Mouse (Mus musculus) kidney, embryonic 15.5 days (tissue): Measurements from ENCODE around the gene Pold1. TPM values are rescaled to one million over a fixed set of nuclear protein-coding genes. Genes with fewer than 3 reads are reported as not detected.

Experiments used
- ATAC-seq: fragments of 200-750 bp; cut with Nextera tagmentation; replicated peaks from 2 replicates; pipeline ENCODE4 v1.8.0; 2017; ENCODE audit warnings: moderate TSS enrichment; ENCODE audit not compliant: low FRiP score
- H3K27ac ChIP-seq: fragments of 300-500 bp; sonication (generic); 2 replicates; pipeline ENCODE4 v1.5.1; 2015; ENCODE audit warnings: mild to moderate bottlenecking, inconsistent platforms
- H3K27me3 ChIP-seq: fragments of 300-500 bp; sonication (generic); 2 replicates; pipeline ENCODE4 v1.6.1; 2015; ENCODE audit warnings: inconsistent platforms
- H3K36me3 ChIP-seq: fragments of 300-500 bp; sonication (generic); 2 replicates; pipeline ENCODE4 v1.6.1; 2015; ENCODE audit warnings: inconsistent platforms
- H3K4me1 ChIP-seq: fragments of 300-500 bp; sonication (generic); 2 replicates; pipeline ENCODE4 v1.6.1; 2015; ENCODE audit warnings: inconsistent platforms
- H3K4me2 ChIP-seq: fragments of 300-500 bp; sonication (generic); 2 replicates; pipeline ENCODE4 v1.6.1; 2015; ENCODE audit warnings: moderate library complexity, mild to moderate bottlenecking, inconsistent platforms
- H3K4me3 ChIP-seq: fragments of 300-500 bp; sonication (generic); replicated peaks from 2 replicates; pipeline ENCODE4 v1.5.1; 2015; ENCODE audit warnings: mild to moderate bottlenecking, inconsistent platforms
- H3K9ac ChIP-seq: fragments of 300-500 bp; sonication (generic); 2 replicates; pipeline ENCODE4 v1.6.1; 2015; ENCODE audit warnings: mild to moderate bottlenecking, inconsistent platforms
- H3K9me3 ChIP-seq: fragments of 300-500 bp; sonication (generic); replicated peaks from 2 replicates; pipeline ENCODE4 v1.6.1; 2016; ENCODE audit warnings: inconsistent platforms
- WGBS: fragments of 180-500 bp; shearing (Covaris S2); methylation state at CpG from one replicate; pipeline ENCODE4 v1.1.7; 2015; ENCODE audit warnings: mixed read lengths; 5-methylcytosine and 5-hydroxymethylcytosine counted together
- polyA plus RNA-seq: library from polyadenylated mRNA; unstranded; fragments of >200 nt; fragmentation: Nextera tagmentation; extraction: Ambion mirVana; gene quantifications from 2 replicates; pipeline ENCODE4 v1.2.1, GENCODE M21; 2015

The Pold1 gene
- polyA plus RNA-seq, 1 experiment from 2014 or later, result 101 TPM

DNA sequence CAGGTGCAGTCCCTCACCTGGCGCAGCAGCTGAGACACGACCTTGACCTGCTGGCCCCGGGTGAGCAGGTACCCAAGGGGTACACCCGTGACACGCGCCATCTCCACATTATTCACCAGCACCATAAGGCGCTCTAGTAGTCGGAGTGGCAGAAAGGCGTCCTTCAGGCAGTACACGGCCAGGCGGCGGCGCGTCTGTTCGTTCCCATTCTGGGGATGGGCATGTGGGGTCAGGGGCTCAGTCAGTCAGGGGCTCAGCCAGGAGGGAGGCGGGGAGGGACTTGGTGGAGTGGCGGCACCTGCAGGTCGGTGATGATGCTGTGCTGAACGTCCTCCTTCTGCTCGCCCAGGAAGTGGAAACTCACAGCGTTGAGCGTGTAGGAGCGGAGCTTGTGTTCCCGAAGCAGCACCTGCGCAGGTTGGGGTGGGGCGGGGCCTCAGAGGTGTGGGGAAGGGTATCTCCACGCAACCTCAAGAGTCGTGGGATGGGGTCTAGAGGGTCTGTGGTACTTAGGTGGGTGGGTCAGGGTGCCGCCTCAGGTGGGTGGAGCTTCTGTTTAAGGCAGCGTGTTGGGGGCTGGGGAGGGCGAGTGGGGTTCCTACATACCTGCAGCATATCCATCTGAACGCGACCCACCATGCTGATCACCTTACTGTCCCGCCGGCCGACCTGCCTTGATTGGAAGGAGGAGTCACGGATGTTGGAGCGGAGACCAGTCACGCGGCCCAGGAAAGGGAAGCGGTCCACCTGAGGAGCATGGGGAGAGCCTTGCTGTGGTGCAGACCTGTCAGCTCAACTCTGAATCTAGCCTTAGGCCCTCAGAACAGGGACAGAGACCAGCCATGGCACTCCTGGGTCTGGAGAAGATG lies 9.7 kb downstream of the Pold1 start:
- Histone ChIP-seq H3K36me3 (peaks cover 90% of the 10 kb centered on the region), H3K27me3 (no peaks in the 10 kb centered on the region), H3K9ac (no peak overlapping the region), H3K4me2 (no peak overlapping the region), H3K4me3 (no peak overlapping the region), H3K27ac (no peak overlapping the region), H3K4me1 (no peaks in the 10 kb centered on the region), H3K9me3 (no peaks in the 10 kb centered on the region)
- ATAC-seq, result no peak
- 91% methylated on average over 41 of the region's 41 CpGs for WGBS

DNA sequence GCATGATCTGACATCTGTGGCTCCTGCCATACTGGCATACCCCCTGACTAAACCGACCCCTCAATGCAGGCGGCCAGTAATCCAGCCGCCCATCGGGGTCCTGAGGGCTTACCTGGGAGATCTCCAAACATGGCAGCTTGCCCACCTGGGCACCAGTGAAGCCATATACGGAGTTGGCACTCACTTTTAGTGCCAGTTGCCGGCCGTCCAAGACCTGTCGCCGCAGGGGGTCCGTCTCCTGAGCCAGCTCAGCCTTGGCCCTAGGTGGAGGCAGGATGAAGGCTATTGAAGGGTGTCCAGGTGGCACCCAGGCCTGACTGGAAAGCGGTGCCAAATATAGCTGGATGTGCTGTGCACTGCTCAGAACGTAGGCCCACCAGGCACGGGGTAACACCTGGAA lies 11.2 kb downstream of the Pold1 start:
- H3K4me3 ChIP-seq, result no peak overlapping the region
- H3K36me3 ChIP-seq, result peaks cover 99% of the 10 kb centered on the region
- no peak for ATAC-seq
- H3K27ac ChIP-seq, result no peak overlapping the region
- H3K9ac ChIP-seq, result no peak overlapping the region
- H3K4me2 ChIP-seq, result no peak overlapping the region
- no peaks in the 10 kb centered on the region for H3K4me1 ChIP-seq
- 91% methylated on average over 13 of the region's 13 CpGs for WGBS
- no peaks in the 10 kb centered on the region for H3K27me3 ChIP-seq
- no peaks in the 10 kb centered on the region for H3K9me3 ChIP-seq

DNA sequence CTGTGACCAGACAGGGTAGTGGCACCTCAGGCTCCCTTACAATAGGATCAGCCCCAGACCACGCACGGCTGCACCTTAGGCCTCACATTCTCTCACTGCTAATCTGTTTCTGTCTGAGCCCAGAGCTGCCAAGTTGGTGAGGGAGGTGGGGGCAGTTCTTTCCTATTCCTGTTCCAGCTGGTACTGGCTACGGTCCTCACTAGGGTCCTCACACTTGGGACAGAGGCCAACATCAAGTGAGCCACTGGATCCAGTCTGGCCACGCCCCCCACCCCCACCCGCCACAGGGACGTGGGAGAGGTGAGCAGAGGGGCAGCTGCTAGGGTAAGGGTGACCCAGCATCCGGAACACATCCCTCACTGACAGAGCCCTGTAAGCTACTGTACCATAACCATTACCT lies 11.6 kb downstream of the Pold1 start:
- H3K27me3 ChIP-seq, result no peaks in the 10 kb centered on the region
- 74% methylated on average over 7 of the region's 7 CpGs for WGBS
- no peak overlapping the region for H3K4me2 ChIP-seq

DNA sequence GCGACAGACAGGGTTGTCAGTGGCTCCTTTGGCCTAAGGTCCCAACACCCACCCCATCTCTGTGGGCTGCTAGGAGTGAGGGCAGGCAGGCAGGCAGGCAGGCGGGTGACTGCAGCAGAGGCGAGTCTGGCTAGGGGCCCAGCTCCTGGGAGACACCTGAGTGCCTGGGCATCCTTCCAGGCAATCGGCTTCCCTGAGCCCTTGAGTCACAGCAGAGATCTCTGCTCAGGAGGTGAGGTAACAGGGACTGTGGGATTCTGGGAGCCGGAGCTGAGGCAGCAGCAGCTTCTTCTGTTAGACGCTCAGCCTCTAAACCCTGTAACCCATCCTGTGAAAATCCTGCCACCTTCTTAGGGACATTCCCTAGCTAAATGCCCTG lies 12.1 kb downstream of the Pold1 start:
- H3K36me3 ChIP-seq, result peaks cover 93% of the 10 kb centered on the region
- no peak overlapping the region for H3K4me3 ChIP-seq
- H3K27me3 ChIP-seq, result no peaks in the 10 kb centered on the region
- H3K4me1 ChIP-seq, result no peaks in the 10 kb centered on the region
- H3K4me2 ChIP-seq, result no peak overlapping the region
- no peak overlapping the region for H3K9ac ChIP-seq
- H3K27ac ChIP-seq, result no peak overlapping the region
- no peak for ATAC-seq
- WGBS, result 87% methylated on average over 6 of the region's 6 CpGs
- H3K9me3 ChIP-seq, result no peaks in the 10 kb centered on the region

More for the DNA sequence above, 11.6 kb downstream of the Pold1 start:
- H3K27ac ChIP-seq, result no peak overlapping the region
- ATAC-seq, result no peak
- H3K36me3 ChIP-seq, result peaks cover 97% of the 10 kb centered on the region
- H3K9ac ChIP-seq, result no peak overlapping the region
- H3K9me3 ChIP-seq, result no peaks in the 10 kb centered on the region
- H3K4me1 ChIP-seq, result no peaks in the 10 kb centered on the region
- no peak overlapping the region for H3K4me3 ChIP-seq

DNA sequence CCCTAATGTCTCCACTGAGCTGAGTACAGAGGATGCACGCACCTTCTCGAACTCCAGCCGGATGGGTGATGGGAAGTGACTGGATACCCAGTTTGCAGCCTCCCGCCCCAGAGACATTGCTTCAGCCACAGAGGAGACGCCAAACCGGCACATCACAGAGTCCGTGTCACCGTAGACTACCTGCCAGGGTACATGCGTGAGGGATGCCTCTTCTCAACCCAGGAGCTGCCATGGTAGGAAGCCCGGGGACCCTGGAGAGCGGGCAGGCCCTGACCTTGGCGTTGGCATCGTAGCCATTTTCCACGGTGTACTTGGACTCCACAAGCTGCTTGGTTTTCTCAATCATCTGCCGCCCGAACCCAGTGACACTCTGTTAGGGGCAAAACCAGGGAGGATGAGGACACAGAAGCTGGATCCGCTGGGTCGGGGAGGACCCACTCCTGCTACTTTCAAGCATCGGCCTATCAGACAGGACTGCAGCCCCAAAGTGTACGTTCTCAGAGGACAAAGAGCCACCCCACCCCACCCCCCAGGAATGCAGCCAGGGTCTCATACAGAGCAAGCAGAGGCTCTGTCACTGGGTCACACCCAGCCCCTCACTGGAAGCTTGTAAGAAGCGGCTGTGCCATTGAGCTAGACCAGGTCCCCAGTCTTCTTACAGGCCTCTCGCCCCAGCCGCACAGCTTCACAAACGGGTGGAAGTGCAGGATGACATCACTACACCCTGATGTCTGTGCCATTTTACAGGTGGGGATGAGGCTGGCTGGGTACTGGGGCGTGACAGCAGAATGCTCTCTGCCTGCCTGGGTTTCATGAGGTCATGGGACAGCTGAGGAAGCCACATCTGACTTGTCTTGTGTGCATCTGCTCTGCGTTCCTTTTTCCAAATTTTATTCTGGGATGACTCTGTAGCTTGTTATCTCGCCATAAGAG lies 12.7 kb downstream of the Pold1 start:
- H3K4me1 ChIP-seq, result no peaks in the 10 kb centered on the region
- H3K9ac ChIP-seq, result no peak overlapping the region
- H3K4me3 ChIP-seq, result no peak overlapping the region
- 89% methylated on average over 27 of the region's 27 CpGs for WGBS
- H3K4me2 ChIP-seq, result no peak overlapping the region
- ATAC-seq, result no peak
- H3K27ac ChIP-seq, result no peak overlapping the region
- no peaks in the 10 kb centered on the region for H3K9me3 ChIP-seq
- H3K36me3 ChIP-seq, result peaks cover 87% of the 10 kb centered on the region
- no peaks in the 10 kb centered on the region for H3K27me3 ChIP-seq

DNA sequence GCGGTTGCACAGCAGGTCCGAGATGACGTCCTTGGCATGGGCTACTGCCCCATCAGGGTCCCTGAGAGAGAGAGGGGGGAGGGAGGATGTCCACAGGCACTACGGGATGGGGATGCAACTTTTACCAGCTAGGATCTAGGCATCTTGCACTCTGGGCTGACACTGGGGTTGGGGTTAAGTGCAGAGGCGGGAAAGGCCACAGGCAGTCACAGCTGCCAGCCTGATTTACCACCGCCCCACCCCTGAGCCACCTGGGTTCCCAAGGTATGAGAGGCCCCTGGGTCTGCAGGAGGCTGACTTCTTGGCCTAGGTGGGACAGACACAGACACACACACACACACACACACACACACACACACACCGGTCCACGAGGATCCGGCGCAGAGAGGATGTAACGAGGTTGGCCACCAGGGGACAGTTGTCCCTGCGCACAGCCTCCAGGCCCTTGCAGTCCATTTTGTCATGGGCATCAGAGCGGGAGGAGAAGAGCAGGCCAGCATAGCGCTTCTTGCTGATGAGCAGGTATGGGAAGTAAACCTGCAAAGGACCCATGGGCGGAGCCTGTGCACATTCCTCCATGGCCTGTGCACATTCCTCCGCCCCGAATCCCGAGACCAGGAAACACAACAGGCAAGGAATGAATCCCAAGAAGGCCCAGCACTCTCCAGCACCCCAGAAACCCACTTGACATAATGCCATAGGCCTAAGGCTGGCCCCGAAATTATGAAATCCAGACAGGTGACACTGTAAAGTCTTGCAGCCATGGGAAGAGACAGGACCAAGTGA lies 13.8 kb downstream of the Pold1 start:
- no peak overlapping the region for H3K9ac ChIP-seq
- 89% methylated on average over 19 of the region's 19 CpGs for WGBS
- no peak overlapping the region for H3K4me2 ChIP-seq
- no peak for ATAC-seq
- H3K4me3 ChIP-seq, result no peak overlapping the region
- no peaks in the 10 kb centered on the region for H3K27me3 ChIP-seq
- no peaks in the 10 kb centered on the region for H3K9me3 ChIP-seq
- no peak overlapping the region for H3K27ac ChIP-seq
- no peaks in the 10 kb centered on the region for H3K4me1 ChIP-seq
- peaks cover 76% of the 10 kb centered on the region for H3K36me3 ChIP-seq

DNA sequence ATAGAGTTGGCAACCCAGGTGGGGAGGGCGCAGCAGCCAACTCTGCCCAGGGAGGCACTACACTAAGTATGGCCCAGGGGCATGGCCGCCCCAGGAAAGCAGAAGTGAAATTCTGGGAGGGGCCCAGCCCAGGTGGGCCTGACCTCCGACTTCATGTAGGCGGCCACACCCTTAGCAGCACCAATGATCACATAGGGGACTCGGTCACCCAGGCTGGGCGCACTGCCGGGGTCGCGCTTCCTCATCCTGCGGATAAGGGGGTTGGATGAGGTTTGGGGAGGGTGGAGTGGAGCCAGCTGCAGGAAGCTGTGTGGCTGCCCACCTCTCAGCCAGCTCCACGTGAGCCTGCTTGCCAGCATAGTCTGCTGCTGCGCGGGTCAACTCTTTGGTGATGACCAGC lies 14.4 kb downstream of the Pold1 start:
- Histone ChIP-seq H3K36me3 (peaks cover 70% of the 10 kb centered on the region), H3K4me3 (no peak overlapping the region), H3K9me3 (no peaks in the 10 kb centered on the region), H3K27ac (no peak overlapping the region), H3K4me2 (no peak overlapping the region), H3K4me1 (no peaks in the 10 kb centered on the region), H3K9ac (no peak overlapping the region), H3K27me3 (no peaks in the 10 kb centered on the region)
- 85% methylated on average over 13 of the region's 13 CpGs for WGBS
- no peak for ATAC-seq

DNA sequence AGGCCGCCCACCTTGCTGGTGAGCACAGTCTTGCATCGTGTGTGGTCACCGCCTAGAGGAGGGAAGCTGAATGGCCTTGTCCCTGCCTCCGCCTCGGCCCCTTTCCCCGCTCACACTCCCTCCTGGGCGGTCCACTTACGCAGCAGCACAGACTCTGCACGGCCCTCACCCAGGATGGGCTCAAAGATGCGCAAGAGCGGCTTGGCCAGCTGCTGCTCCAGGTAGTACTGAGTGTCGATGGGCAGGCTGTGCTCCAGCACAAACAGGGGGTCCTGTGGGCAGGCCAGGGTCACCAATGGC lies 15.0 kb downstream of the Pold1 start:
- H3K36me3 ChIP-seq, result peaks cover 64% of the 10 kb centered on the region
- H3K9ac ChIP-seq, result no peak overlapping the region
- no peak for ATAC-seq
- no peak overlapping the region for H3K4me2 ChIP-seq
- H3K27ac ChIP-seq, result no peak overlapping the region
- no peak overlapping the region for H3K4me3 ChIP-seq
- WGBS, result 76% methylated on average over 12 of the region's 12 CpGs
- no peaks in the 10 kb centered on the region for H3K4me1 ChIP-seq
- H3K27me3 ChIP-seq, result peaks cover 1% of the 10 kb centered on the region; the same call in 1 of the 2 replicates
- no peaks in the 10 kb centered on the region for H3K9me3 ChIP-seq

DNA sequence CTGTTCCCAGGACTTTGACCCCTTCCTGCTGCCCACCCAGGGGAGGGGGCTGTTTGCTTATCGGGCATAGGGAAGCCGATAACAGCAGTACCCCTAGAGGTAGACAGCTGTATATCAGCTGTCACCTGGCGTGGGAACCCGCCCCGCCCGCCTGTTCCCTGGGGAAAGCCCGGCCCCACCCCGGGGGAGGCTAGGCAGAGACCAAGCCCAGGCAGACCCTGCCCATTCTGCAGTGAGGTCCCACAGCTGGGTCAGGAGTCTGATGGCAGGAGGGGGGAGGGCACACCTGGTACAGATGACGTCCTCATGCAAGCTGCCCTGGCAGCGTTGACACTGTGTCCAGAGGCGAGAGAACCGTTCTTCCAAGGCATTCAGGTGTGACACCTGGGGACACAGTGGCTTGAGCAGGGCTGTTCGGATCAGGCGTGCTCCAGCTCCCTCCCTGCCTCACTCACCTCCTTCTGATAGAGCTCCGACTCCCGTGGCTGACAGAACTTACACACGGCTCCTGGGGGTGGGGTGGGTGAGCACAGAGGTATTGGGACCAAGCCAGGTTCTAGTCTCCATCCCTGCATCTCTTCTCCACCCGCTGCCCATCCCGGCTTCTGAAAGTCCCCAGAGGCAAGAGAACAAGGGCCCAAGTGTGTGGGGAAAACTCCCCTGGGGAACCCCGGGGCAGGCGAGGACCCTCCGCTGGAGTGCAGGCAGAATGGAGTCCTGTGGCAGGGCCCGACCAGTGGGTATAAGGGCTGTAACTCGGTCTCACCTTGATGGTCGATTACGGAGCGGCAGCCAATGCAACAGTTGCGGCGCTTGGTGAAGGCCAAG lies 15.5 kb downstream of the Pold1 start:
- Histone ChIP-seq H3K27ac (no peak overlapping the region), H3K36me3 (peaks cover 59% of the 10 kb centered on the region)

DNA sequence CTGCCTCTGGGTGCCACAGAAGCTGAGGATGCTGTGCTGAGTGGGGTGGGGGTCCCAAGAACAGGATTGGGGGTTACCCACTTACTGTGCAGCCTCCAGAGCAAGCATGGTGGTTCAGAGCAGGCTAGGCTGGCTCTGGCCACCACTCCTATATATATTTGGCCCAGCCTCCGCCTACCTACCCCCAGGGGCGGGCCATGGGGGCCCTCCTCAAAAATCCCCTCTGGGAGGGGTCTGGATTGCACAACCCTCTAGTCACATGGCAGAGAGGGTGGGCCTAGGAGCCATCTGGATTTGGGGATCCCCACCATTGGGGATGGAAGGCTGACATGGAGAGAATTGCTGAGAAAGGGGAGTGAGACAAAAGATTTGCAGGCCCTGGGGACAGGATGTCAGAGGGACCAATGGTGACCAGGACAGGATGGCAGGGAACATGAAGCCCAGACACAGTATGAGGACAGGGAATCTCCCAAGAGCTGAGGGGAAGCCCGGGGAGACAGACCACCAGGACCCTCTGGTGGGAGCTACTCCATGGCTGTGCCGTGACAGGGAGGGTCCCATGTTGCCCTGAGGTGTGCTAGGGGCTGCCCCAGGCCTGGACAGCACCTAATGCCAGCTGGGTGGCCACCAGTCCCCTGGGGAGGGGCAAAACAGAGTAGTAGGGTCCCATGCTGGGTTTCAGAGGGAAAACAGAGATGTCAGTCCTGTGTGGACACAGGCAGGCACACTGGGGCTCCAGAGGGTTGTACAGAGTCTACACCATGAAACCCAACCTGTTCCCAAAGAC lies 16.5 kb downstream of the Pold1 start, which contains the start of gene Spib:
Spib (minus strand) TSS at position 126 of the 787 bp plus-strand sequence.
- H3K9me3 ChIP-seq, result no peaks in the 10 kb centered on the region
- H3K4me2 ChIP-seq, result no peak within 1 kb of the TSS
- peaks cover 49% of the 10 kb centered on the region for H3K36me3 ChIP-seq
- no peak within 1 kb of the TSS for H3K9ac ChIP-seq
- ATAC-seq, result no peak
- peaks cover 12% of the 10 kb centered on the region for H3K4me1 ChIP-seq
- H3K27me3 ChIP-seq, result peaks cover 15% of the 10 kb centered on the region
- no peak within 1 kb of the TSS for H3K4me3 ChIP-seq
- no peak within 1 kb of the TSS for H3K27ac ChIP-seq
- WGBS, result 78% methylated on average over 4 of the region's 4 CpGs

More for the DNA sequence above, 15.5 kb downstream of the Pold1 start:
- peaks cover 6% of the 10 kb centered on the region; the same call in 1 of the 2 replicates for H3K4me1 ChIP-seq
- H3K4me2 ChIP-seq, result no peak overlapping the region
- 78% methylated on average over 29 of the region's 29 CpGs for WGBS
- H3K4me3 ChIP-seq, result no peak overlapping the region
- H3K27me3 ChIP-seq, result peaks cover 7% of the 10 kb centered on the region; the same call in 1 of the 2 replicates
- no peaks in the 10 kb centered on the region for H3K9me3 ChIP-seq
- no peak overlapping the region for H3K9ac ChIP-seq
- ATAC-seq, result no peak
